Mouse (Mus musculus) small intestine, adult 2 months (tissue): ENCODE measurements at regions not wholly inside any gene's neighbourhood (a gene's known extent, or its start where the extent isn't known, plus 50 kb on each side); places are given as distances from the start of the nearest gene placed in this dataset.

ENCODE experiments used
- H3K27ac ChIP-seq: fragments of 200-500 bp; 2 replicates; pipeline ENCODE4 v1.5.1; 2012; ENCODE audit warnings: low read depth, low read length, control low read depth, inconsistent platforms; ENCODE audit not compliant: insufficient read depth
- H3K27me3 ChIP-seq: fragments of 200-500 bp; 2 replicates; pipeline ENCODE4 v1.6.1; 2012; ENCODE audit warnings: mild to moderate bottlenecking, moderate library complexity, low read length, inconsistent platforms; ENCODE audit not compliant: control insufficient read depth, insufficient read depth
- H3K36me3 ChIP-seq: fragments of 200-500 bp; 2 replicates; pipeline ENCODE4 v1.6.1; 2012; ENCODE audit warnings: mild to moderate bottlenecking, low read length, control low read depth, inconsistent platforms; ENCODE audit not compliant: control insufficient read depth, insufficient read depth
- H3K4me1 ChIP-seq: fragments of 200-500 bp; 2 replicates; pipeline ENCODE4 v1.6.1; 2012; ENCODE audit warnings: low read length, inconsistent platforms, mixed read lengths; ENCODE audit not compliant: control insufficient read depth, insufficient read depth, insufficient read length
- H3K4me3 ChIP-seq: fragments of 200-500 bp; 2 replicates; pipeline ENCODE4 v1.5.1; 2012; ENCODE audit warnings: low read depth, mild to moderate bottlenecking, control low read depth, inconsistent platforms, low read length, moderate library complexity
- CTCF ChIP-seq: fragments of 200-500 bp; IDR thresholded peaks from 2 replicates; pipeline ENCODE4 v1.5.1; 2012; ENCODE audit warnings: low read depth, mild to moderate bottlenecking, control low read depth, inconsistent platforms, low read length, moderate library complexity, mixed read lengths; ENCODE audit not compliant: insufficient replicate concordance, insufficient read length; ENCODE audit errors: extremely low read depth
- POLR2A ChIP-seq: fragments of 200-500 bp; IDR thresholded peaks from 2 replicates; pipeline ENCODE4 v1.6.1; 2012; ENCODE audit warnings: low read depth, mild to moderate bottlenecking, control low read depth, inconsistent platforms, low read length, moderate library complexity
- WGBS: fragments of 180-500 bp; shearing (Covaris S2); methylation state at CpG from one replicate; pipeline ENCODE4 v1.1.7; 2018; 5-methylcytosine and 5-hydroxymethylcytosine counted together

GRCm38 (mm10) chr2:172755686-172756471, 184.2 kb downstream of the Bmp7 start:
- no peaks in the 10 kb centered on the region for H3K4me1 ChIP-seq
- no peaks in the 10 kb centered on the region for H3K27me3 ChIP-seq
- H3K36me3 ChIP-seq = no peaks in the 10 kb centered on the region
- 62% methylated on average over 15 of the region's 15 CpGs for WGBS
- no peak overlapping the region for H3K27ac ChIP-seq
- no peak overlapping the region for H3K4me3 ChIP-seq
- TF ChIP-seq POLR2A = no peak

GRCm38 (mm10) chr2:172756472-172756860, 183.7 kb downstream of the Bmp7 start:
- no peak overlapping the region for H3K4me3 ChIP-seq
- TF ChIP-seq CTCF = no peak
- no peak for TF ChIP-seq POLR2A
- no peak overlapping the region for H3K27ac ChIP-seq
- no peaks in the 10 kb centered on the region for H3K27me3 ChIP-seq
- H3K4me1 ChIP-seq = no peaks in the 10 kb centered on the region
- WGBS = 35% methylated on average over 8 of the region's 8 CpGs
- no peaks in the 10 kb centered on the region for H3K36me3 ChIP-seq

- Histone ChIP-seq H3K27me3 (no peaks in the 10 kb centered on the region), H3K4me1 (no peaks in the 10 kb centered on the region), H3K4me3 (no peak overlapping the region), H3K27ac (no peak overlapping the region), H3K36me3 (no peaks in the 10 kb centered on the region)
- WGBS = 14% methylated on average over 9 of the region's 9 CpGs
- TF ChIP-seq POLR2A (no peak), CTCF (no peak)
These were observed 181.6 kb downstream of the Bmp7 start for GRCm38 (mm10) chr2:172758497-172758896.

- no peak overlapping the region for H3K4me3 ChIP-seq
- H3K27me3 ChIP-seq = no peaks in the 10 kb centered on the region
- WGBS = 88% methylated on average over 2 of the region's 2 CpGs
- H3K4me1 ChIP-seq = no peaks in the 10 kb centered on the region
- H3K36me3 ChIP-seq = no peaks in the 10 kb centered on the region
- H3K27ac ChIP-seq = no peak overlapping the region
- no peak for TF ChIP-seq POLR2A
- no peak for TF ChIP-seq CTCF
These were observed 174.9 kb downstream of the Bmp7 start for GRCm38 (mm10) chr2:172765260-172765659.

GRCm38 (mm10) chr2:172766403-172766802, 173.7 kb downstream of the Bmp7 start:
- H3K27ac ChIP-seq = no peak overlapping the region
- no peaks in the 10 kb centered on the region for H3K36me3 ChIP-seq
- WGBS = 64% methylated on average over 7 of the region's 7 CpGs
- TF ChIP-seq CTCF = no peak
- TF ChIP-seq POLR2A = no peak
- no peak overlapping the region for H3K4me3 ChIP-seq
- no peaks in the 10 kb centered on the region for H3K27me3 ChIP-seq
- no peaks in the 10 kb centered on the region for H3K4me1 ChIP-seq

- WGBS = 58% methylated on average over 8 of the region's 8 CpGs
- TF ChIP-seq POLR2A (no peak), CTCF (no peak)
These were observed 171.4 kb downstream of the Bmp7 start for GRCm38 (mm10) chr2:172768756-172769155.

GRCm38 (mm10) chr2:172770061-172770460, 170.1 kb downstream of the Bmp7 start:
- Histone ChIP-seq H3K36me3 (no peaks in the 10 kb centered on the region), H3K4me3 (no peak overlapping the region), H3K4me1 (no peaks in the 10 kb centered on the region), H3K27ac (no peak overlapping the region), H3K27me3 (no peaks in the 10 kb centered on the region)
- whole genome bisulfite sequencing = 49% methylated on average over 6 of the region's 6 CpGs
- no peak for TF ChIP-seq POLR2A
- no peak for TF ChIP-seq CTCF

More at GRCm38 (mm10) chr2:172768756-172769155, 171.4 kb downstream of the Bmp7 start:
- Histone ChIP-seq H3K27ac (no peak overlapping the region), H3K4me1 (no peaks in the 10 kb centered on the region), H3K27me3 (no peaks in the 10 kb centered on the region), H3K4me3 (no peak overlapping the region), H3K36me3 (no peaks in the 10 kb centered on the region)
